Mouse (Mus musculus): ENCODE measurements at regions not wholly inside any gene's neighbourhood (a gene's known extent, or its start where the extent isn't known, plus 50 kb on each side); places are given as distances from the start of the nearest gene placed in this dataset.

DNA sequence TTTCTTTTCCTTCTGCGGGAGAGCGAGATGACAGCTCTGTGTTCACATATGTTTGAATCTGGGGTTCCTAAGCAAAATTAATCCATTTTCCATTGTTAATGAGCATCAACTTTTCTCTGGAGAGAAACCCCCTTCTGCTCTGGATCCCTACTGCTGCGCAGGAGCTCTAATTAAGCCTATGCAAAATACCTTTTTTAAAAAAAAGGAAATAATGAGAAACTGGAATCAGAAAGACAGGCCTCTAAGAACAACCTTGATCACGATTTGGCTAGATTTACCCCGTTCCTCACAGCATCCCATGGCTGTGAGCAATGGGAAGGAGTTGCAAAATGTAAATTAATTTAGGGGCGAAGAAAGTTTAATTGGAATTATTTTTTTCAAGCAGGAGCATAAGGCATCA lies 548.9 kb upstream of the Tmpo start:
- TF ChIP-seq CTCF (IDR thresholded peaks at IDR 0.05; ENCODE audit: low read depth), result no peak
- TF ChIP-seq EP300 (IDR thresholded peaks at IDR 0.05; ENCODE audit: low read depth), result no peak
